Mouse (Mus musculus): ENCODE measurements at regions not wholly inside any gene's neighbourhood (a gene's known extent, or its start where the extent isn't known, plus 50 kb on each side); places are given as distances from the start of the nearest gene placed in this dataset.

GRCm38 (mm10) chr5:106789136-106789535, 92.0 kb upstream of the Zfp644 start:
- DNase-seq: peak; percentile 8
- intact Hi-C loops (cut with DNase I): no loop called here

- no peak for DNase-seq
These were observed 88.0 kb upstream of the Zfp644 start for GRCm38 (mm10) chr5:106785065-106785464.

GRCm38 (mm10) chr5:106783864-106784609, 87.0 kb upstream of the Zfp644 start:
- intact Hi-C loops (cut with DNase I): no loop called here
- no peak for DNase-seq

More at GRCm38 (mm10) chr5:106785065-106785464, 88.0 kb upstream of the Zfp644 start:
- intact Hi-C loops (cut with DNase I): no loop called here

GRCm38 (mm10) chr5:106780749-106781148, 83.7 kb upstream of the Zfp644 start:
- intact Hi-C loops (cut with DNase I): no loop called here

GRCm38 (mm10) chr5:106778176-106778781, 81.2 kb upstream of the Zfp644 start:
- DNase-seq: no peak
- intact Hi-C loops (cut with DNase I): no loop called here

More at GRCm38 (mm10) chr5:106780749-106781148, 83.7 kb upstream of the Zfp644 start:
- no peak for DNase-seq

GRCm38 (mm10) chr5:106775010-106775693, 78.1 kb upstream of the Zfp644 start:
- no peak for DNase-seq
- intact Hi-C loops (cut with DNase I): no loop called here

- intact Hi-C loops (cut with DNase I): no loop called here
These were observed 76.3 kb upstream of the Zfp644 start for GRCm38 (mm10) chr5:106773201-106773934.

GRCm38 (mm10) chr5:106771029-106771428, 73.9 kb upstream of the Zfp644 start:
- no peak for DNase-seq
- intact Hi-C loops (cut with DNase I): no loop called here

More at GRCm38 (mm10) chr5:106773201-106773934, 76.3 kb upstream of the Zfp644 start:
- no peak for DNase-seq

- intact Hi-C loops (cut with DNase I): no loop called here
- no peak for DNase-seq
These were observed 68.2 kb upstream of the Zfp644 start for GRCm38 (mm10) chr5:106765335-106765734.

- DNase-seq: no peak
- intact Hi-C loops (cut with DNase I): no loop called here
These were observed 66.2 kb upstream of the Zfp644 start for GRCm38 (mm10) chr5:106763283-106763682.

GRCm38 (mm10) chr5:106758036-106758435, 60.9 kb upstream of the Zfp644 start:
- intact Hi-C loops (cut with DNase I): no loop called here
- DNase-seq: no peak

- DNase-seq: no peak
- intact Hi-C loops (cut with DNase I): no loop called here
These were observed 60.3 kb upstream of the Zfp644 start for GRCm38 (mm10) chr5:106757436-106757835.

- DNase-seq: peak; percentile 19
- intact Hi-C loops (cut with DNase I): no loop called here
These were observed 59.9 kb upstream of the Zfp644 start for GRCm38 (mm10) chr5:106756937-106757371.

GRCm38 (mm10) chr5:106753289-106753688, 56.2 kb upstream of the Zfp644 start:
- intact Hi-C loops (cut with DNase I): no loop called here
- no peak for DNase-seq

GRCm38 (mm10) chr5:106750168-106750567, 53.1 kb upstream of the Zfp644 start:
- intact Hi-C loops (cut with DNase I): no loop called here
- no peak for DNase-seq

- intact Hi-C loops (cut with DNase I): no loop called here
- no peak for DNase-seq
These were observed 51.5 kb upstream of the Zfp644 start for GRCm38 (mm10) chr5:106748527-106749138.
